Mouse (Mus musculus): ENCODE measurements at regions not wholly inside any gene's neighbourhood (a gene's known extent, or its start where the extent isn't known, plus 50 kb on each side); places are given as distances from the start of the nearest gene placed in this dataset.

DNA sequence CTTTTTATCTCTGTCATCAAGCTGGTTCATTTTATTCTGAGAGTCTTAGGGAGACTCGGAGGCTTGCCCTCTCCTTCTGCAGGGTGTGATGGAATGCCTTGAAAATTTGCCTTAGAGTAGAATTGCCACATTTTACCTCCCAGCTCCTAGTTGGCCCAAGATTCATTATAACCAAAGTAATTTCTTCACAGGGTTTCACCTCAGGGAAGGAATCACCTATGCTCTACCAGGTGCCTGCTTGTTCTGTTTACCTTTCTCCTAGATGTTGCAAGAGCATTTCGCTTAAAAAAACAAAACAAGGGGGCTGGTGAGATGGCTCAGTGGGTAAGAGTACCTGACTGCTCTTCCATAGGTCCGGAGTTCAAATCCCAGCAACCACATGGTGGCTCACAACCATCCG is 134.8 kb downstream of the Plk2 start:
- H3K9ac ChIP-seq (replicated peaks; ENCODE audit: low read depth, low read length): no peak overlapping the region
- H3K4me3 ChIP-seq (replicated peaks; ENCODE audit: low read length): no peak overlapping the region
- no peaks in the 10 kb centered on the region for H3K27me3 ChIP-seq (replicated peaks; ENCODE audit: control insufficient read depth, insufficient read depth, low read length)
- WGBS: 98% methylated on average over 4 of the region's 4 CpGs
- ATAC-seq: no peak
- H3K36me3 ChIP-seq (ENCODE audit: control insufficient read depth, insufficient read depth): no peaks in the 10 kb centered on the region
- H3K4me2 ChIP-seq (ENCODE audit: low read length): no peak overlapping the region
- no peaks in the 10 kb centered on the region for H3K4me1 ChIP-seq (replicated peaks; ENCODE audit: control insufficient read depth, insufficient read depth, low read length)
- no peak overlapping the region for H3K27ac ChIP-seq (ENCODE audit: low read length)
- H3K9me3 ChIP-seq (ENCODE audit: control insufficient read depth, low read length): no peaks in the 10 kb centered on the region

DNA sequence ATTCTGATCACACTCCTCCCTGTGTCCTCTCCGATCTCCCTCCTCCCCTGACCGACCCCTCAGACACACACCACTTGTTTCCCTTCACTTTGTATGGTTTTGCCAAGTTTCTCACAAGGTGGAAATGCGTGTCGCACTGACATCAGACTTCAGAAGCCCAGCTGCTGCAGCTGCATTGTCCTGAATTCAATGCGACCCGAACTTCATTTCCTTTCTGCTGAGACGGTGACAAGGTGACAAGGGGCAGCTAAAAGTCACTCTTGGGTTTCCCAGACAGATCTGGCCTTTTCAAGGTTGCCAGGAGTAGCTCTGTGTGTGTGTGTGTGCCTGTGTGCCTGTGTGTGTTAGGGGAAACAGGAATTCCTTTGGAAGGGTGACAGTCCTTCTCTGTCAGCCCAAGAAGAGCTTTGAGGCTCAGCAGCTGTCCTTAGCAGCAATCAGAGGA is 139.5 kb downstream of the Plk2 start:
- no peaks in the 10 kb centered on the region for H3K36me3 ChIP-seq (ENCODE audit: control insufficient read depth, insufficient read depth)
- H3K4me3 ChIP-seq (replicated peaks; ENCODE audit: low read length): no peak overlapping the region
- no peak for ATAC-seq
- H3K9me3 ChIP-seq (ENCODE audit: control insufficient read depth, low read length): no peaks in the 10 kb centered on the region
- no peak overlapping the region for H3K9ac ChIP-seq (replicated peaks; ENCODE audit: low read depth, low read length)
- H3K27me3 ChIP-seq (replicated peaks; ENCODE audit: control insufficient read depth, insufficient read depth, low read length): no peaks in the 10 kb centered on the region
- no peak overlapping the region for H3K4me2 ChIP-seq (ENCODE audit: low read length)
- 42% methylated on average over 7 of the region's 7 CpGs for WGBS
- H3K27ac ChIP-seq (ENCODE audit: low read length): no peak overlapping the region
- H3K4me1 ChIP-seq (replicated peaks; ENCODE audit: control insufficient read depth, insufficient read depth, low read length): no peaks in the 10 kb centered on the region

DNA sequence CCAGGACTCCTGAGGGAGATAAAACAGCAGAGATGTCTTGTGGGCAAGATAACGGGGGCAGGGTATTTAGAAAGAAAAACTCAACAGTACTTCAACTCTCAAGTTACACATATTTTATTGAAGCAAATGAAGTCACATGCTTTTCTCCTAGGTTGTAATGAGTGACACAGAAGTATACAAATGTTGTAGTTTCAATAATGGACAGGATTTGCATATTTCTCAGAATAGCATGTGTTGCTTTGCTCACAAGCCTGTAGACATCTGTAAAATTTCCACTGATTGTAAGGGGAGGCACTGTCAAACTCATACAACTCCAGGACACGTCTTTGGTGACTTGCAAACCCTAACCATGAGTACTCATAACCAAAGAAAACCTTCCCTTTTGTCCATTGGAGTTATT is 140.9 kb downstream of the Plk2 start:
- no peak overlapping the region for H3K27ac ChIP-seq (ENCODE audit: low read length)
- H3K9me3 ChIP-seq (ENCODE audit: control insufficient read depth, low read length): no peaks in the 10 kb centered on the region
- 72% methylated on average over 2 of the region's 2 CpGs for WGBS
- H3K36me3 ChIP-seq (ENCODE audit: control insufficient read depth, insufficient read depth): no peaks in the 10 kb centered on the region
- no peak overlapping the region for H3K4me2 ChIP-seq (ENCODE audit: low read length)
- no peaks in the 10 kb centered on the region for H3K27me3 ChIP-seq (replicated peaks; ENCODE audit: control insufficient read depth, insufficient read depth, low read length)
- no peak for ATAC-seq
- H3K4me1 ChIP-seq (replicated peaks; ENCODE audit: control insufficient read depth, insufficient read depth, low read length): peaks cover 5% of the 10 kb centered on the region
- no peak overlapping the region for H3K4me3 ChIP-seq (replicated peaks; ENCODE audit: low read length)
- no peak overlapping the region for H3K9ac ChIP-seq (replicated peaks; ENCODE audit: low read depth, low read length)

DNA sequence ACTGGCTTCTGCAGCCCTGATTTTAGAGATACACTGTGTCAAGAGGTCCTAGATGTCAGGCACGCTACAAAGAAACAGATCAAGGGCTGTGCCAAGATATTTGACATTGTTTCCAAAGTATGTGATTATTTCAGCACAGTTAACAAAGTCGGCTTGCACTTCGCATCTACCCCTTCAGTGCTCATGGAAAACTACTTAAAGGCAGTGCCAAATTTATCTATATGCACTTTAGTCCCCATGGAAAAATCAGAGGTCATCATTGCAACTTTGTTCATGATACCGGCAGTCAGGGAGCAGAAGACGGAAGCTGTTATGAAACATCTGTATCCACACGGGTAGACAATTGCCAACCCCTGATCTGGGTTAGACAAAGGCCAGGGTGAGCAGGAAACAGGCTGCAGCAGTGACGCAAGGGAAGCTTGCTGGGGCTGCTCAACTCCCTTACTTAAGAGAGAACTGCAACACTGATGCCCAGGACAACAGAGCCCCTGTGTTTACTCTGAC is 143.2 kb downstream of the Plk2 start:
- Histone ChIP-seq H3K4me2 (ENCODE audit: low read length) (no peak overlapping the region), H3K9ac (replicated peaks; ENCODE audit: low read depth, low read length) (no peak overlapping the region), H3K36me3 (ENCODE audit: control insufficient read depth, insufficient read depth) (no peaks in the 10 kb centered on the region), H3K27ac (ENCODE audit: low read length) (no peak overlapping the region), H3K27me3 (replicated peaks; ENCODE audit: control insufficient read depth, insufficient read depth, low read length) (no peaks in the 10 kb centered on the region), H3K4me3 (replicated peaks; ENCODE audit: low read length) (no peak overlapping the region), H3K4me1 (replicated peaks; ENCODE audit: control insufficient read depth, insufficient read depth, low read length) (peaks cover 11% of the 10 kb centered on the region), H3K9me3 (ENCODE audit: control insufficient read depth, low read length) (no peaks in the 10 kb centered on the region)
- whole genome bisulfite sequencing: 56% methylated on average over 7 of the region's 7 CpGs
- no peak for ATAC-seq

DNA sequence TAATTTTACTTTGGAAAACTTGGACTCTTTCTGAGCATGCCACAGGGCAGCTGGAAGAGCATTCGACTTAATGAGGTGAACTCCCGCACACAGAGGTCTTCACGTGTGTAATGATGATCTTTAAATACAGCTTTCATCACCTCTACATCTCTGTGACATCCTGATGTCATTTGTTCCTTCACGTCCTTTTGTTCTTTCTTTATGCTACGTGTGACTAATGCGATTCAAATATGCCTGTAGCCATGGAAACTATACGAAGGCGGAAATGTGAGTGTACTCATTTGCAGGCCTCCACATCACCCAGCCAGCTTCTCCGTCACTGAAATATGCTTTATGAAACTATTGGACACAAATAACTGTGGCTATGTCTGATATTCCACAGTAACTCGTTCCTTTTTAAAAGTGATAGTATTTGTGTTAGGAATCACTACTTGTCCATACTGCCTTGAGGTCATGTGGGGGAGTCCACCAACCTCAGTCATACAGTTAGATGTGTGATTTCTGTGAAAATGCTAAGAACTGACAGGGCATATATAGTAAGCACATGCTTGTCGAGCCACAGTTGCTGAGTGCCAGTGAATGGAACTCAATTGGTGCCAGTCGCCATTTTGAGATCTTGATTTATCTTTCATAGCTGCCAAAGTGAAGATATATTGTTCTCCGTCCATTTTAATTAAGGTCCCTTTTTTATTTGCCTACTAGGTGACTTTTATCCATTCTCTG is 145.9 kb downstream of the Plk2 start:
- WGBS: 51% methylated on average over 13 of the region's 13 CpGs
- ATAC-seq: peak; percentile 74
- H3K27ac ChIP-seq (ENCODE audit: low read length): peak overlapping the region; percentile 66

DNA sequence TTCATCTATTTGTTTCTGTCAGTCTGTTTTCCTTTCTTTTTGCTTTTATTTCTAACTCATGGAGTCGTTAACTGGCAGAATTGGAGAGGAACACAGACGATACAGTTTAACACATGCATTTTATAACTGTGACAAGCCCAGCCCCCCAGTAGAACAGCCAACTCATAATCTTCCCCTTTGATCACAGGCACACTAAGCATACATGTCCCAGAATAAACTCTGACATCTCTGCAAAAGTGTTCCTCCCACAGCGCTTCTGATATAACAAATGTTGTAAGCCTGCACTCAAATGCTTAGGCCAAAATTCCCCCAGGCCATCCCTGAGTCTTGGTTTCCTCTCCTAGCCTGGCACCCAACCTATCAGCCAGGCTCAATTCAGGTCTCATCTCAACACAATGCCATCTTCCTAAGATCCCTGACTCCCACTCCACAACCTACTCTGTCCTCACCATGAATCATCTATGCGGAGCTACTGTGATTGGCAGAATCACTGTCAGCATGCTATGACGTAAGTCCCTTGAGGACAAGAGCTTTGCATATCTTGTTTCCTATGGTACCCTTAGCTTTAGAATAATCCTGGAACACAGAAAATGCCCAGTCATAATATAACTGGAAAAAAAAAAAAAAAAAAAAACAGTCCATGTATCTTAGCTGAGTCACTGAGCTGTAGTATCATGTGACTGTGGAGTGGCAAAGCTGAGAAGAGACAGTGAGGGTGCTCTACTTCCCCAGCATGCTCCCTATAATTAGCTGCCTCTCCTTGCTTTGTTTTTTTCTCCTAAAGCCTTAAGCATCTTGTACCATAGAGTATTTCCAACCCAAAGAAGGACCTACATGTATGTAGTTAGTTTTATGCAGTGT is 146.7 kb downstream of the Plk2 start:
- Histone ChIP-seq H3K36me3 (ENCODE audit: control insufficient read depth, insufficient read depth) (no peaks in the 10 kb centered on the region), H3K4me3 (replicated peaks; ENCODE audit: low read length) (no peak overlapping the region), H3K27ac (ENCODE audit: low read length) (peak overlapping the region; percentile 28; the same call in 1 of the 2 replicates), H3K4me1 (replicated peaks; ENCODE audit: control insufficient read depth, insufficient read depth, low read length) (peaks cover 11% of the 10 kb centered on the region), H3K9ac (replicated peaks; ENCODE audit: low read depth, low read length) (no peak overlapping the region), H3K9me3 (ENCODE audit: control insufficient read depth, low read length) (no peaks in the 10 kb centered on the region), H3K4me2 (ENCODE audit: low read length) (no peak overlapping the region), H3K27me3 (replicated peaks; ENCODE audit: control insufficient read depth, insufficient read depth, low read length) (no peaks in the 10 kb centered on the region)
- 74% methylated on average over 5 of the region's 5 CpGs for WGBS
- ATAC-seq: peak; percentile 44; the same call in 1 of the 2 replicates

More for the DNA sequence above, 145.9 kb downstream of the Plk2 start:
- Histone ChIP-seq H3K4me2 (ENCODE audit: low read length) (no peak overlapping the region), H3K4me3 (replicated peaks; ENCODE audit: low read length) (no peak overlapping the region), H3K9ac (replicated peaks; ENCODE audit: low read depth, low read length) (no peak overlapping the region), H3K27me3 (replicated peaks; ENCODE audit: control insufficient read depth, insufficient read depth, low read length) (no peaks in the 10 kb centered on the region), H3K9me3 (ENCODE audit: control insufficient read depth, low read length) (no peaks in the 10 kb centered on the region), H3K4me1 (replicated peaks; ENCODE audit: control insufficient read depth, insufficient read depth, low read length) (peaks cover 11% of the 10 kb centered on the region), H3K36me3 (ENCODE audit: control insufficient read depth, insufficient read depth) (no peaks in the 10 kb centered on the region)

DNA sequence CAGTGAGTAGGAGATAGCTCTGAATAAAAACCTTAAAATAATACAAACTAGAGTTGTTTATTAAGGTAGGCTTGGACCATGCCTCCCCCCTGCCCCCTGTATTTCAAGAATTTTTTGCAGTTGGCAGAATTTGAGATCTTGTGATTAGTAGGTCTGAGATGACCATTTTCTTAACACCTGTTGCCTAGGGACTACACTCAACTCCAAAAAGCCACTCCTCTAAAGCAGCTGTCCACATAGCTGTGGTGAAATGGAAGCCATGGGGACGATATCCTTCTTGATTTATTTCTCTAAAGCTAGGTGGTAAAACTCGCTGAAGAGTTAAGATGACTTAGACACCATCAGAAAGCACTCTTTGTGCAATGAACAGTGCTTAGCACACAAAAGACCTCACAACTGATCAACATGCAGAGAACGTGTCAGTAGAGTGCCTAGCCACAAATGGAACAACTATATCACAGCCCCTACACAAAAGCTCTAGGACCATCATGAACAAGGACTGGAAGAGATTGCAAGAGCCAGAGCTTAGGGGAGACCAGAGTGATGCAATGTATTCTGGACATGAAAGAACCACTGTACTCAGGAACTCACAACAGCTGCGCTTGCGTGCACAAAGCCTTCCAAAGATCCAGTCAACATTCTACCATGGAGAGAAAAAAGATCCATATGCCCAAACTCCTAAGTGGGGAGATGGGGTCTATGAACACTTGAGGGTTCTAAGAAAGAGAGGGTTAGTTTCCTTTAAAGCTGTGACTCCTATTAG is 147.6 kb downstream of the Plk2 start:
- Histone ChIP-seq H3K9me3 (ENCODE audit: control insufficient read depth, low read length) (no peaks in the 10 kb centered on the region), H3K4me1 (replicated peaks; ENCODE audit: control insufficient read depth, insufficient read depth, low read length) (peaks cover 11% of the 10 kb centered on the region), H3K4me3 (replicated peaks; ENCODE audit: low read length) (no peak overlapping the region), H3K27ac (ENCODE audit: low read length) (no peak overlapping the region), H3K36me3 (ENCODE audit: control insufficient read depth, insufficient read depth) (no peaks in the 10 kb centered on the region), H3K4me2 (ENCODE audit: low read length) (no peak overlapping the region), H3K9ac (replicated peaks; ENCODE audit: low read depth, low read length) (no peak overlapping the region), H3K27me3 (replicated peaks; ENCODE audit: control insufficient read depth, insufficient read depth, low read length) (no peaks in the 10 kb centered on the region)
- ATAC-seq: no peak
- WGBS: 86% methylated on average over 5 of the region's 5 CpGs

DNA sequence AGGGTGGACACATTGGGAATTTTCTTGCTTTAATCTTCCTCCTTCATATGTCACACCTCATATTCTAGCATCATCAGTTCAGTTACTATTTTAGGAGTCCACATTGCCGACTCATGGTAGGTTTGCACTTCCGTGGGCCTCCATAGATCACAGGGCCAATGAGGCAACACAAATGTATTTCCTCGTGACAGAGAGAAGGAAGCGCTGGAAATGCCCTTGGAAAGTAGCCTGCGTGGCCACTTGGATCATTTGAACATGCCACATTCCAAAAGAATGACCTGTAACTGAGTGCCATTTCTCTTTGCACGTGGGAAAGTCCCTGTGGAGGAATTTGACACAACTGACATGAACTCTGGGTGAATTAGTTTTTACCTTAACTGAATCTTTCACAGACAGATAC is 150.6 kb downstream of the Plk2 start:
- no peak overlapping the region for H3K4me2 ChIP-seq (ENCODE audit: low read length)
- no peaks in the 10 kb centered on the region for H3K36me3 ChIP-seq (ENCODE audit: control insufficient read depth, insufficient read depth)
- H3K4me1 ChIP-seq (replicated peaks; ENCODE audit: control insufficient read depth, insufficient read depth, low read length): peaks cover 9% of the 10 kb centered on the region
- WGBS: 81% methylated on average over 6 of the region's 6 CpGs
- no peak overlapping the region for H3K27ac ChIP-seq (ENCODE audit: low read length)
- no peak overlapping the region for H3K9ac ChIP-seq (replicated peaks; ENCODE audit: low read depth, low read length)
- no peak overlapping the region for H3K4me3 ChIP-seq (replicated peaks; ENCODE audit: low read length)
- H3K27me3 ChIP-seq (replicated peaks; ENCODE audit: control insufficient read depth, insufficient read depth, low read length): no peaks in the 10 kb centered on the region
- ATAC-seq: no peak
- no peaks in the 10 kb centered on the region for H3K9me3 ChIP-seq (ENCODE audit: control insufficient read depth, low read length)
